Mouse (Mus musculus) neural tube, embryonic 11.5 days (tissue): ENCODE results near the gene Fryl. TPM values are rescaled to one million over a fixed set of nuclear protein-coding genes. Genes with fewer than 3 reads are reported as not detected.
"Not testable (repeated sequence)": the region's sequence is repeated elsewhere in the genome, so short reads cannot be mapped to it uniquely, and the experiment has no call there.

Source experiments
- ATAC-seq: fragments of 200-750 bp; cut with Nextera tagmentation; 2 replicates; pipeline ENCODE4 v1.8.0; 2017; ENCODE audit warnings: moderate number of reproducible peaks, mild to moderate bottlenecking, moderate TSS enrichment, moderate library complexity; ENCODE audit not compliant: insufficient read depth, low FRiP score, low TSS enrichment
- DNase-seq: peaks from one replicate; pipeline ENCODE4 v3.0.0-alpha.2; 2015; ENCODE audit warnings: low spot score
- H3K27ac ChIP-seq: fragments of 300-500 bp; sonication (generic); 2 replicates; pipeline ENCODE4 v1.5.1; 2014; ENCODE audit warnings: low read depth, mild to moderate bottlenecking, low read length
- H3K27me3 ChIP-seq: fragments of 300-500 bp; sonication (generic); 2 replicates; pipeline ENCODE4 v1.6.1; 2014; ENCODE audit warnings: mild to moderate bottlenecking, low read length, mixed read lengths; ENCODE audit not compliant: control insufficient read depth, insufficient read depth
- H3K36me3 ChIP-seq: fragments of 300-500 bp; sonication (generic); 2 replicates; pipeline ENCODE4 v1.6.1; 2014; ENCODE audit warnings: mild to moderate bottlenecking, low read length, moderate library complexity, mixed read lengths; ENCODE audit not compliant: control insufficient read depth, insufficient read depth
- H3K4me1 ChIP-seq: fragments of 300-500 bp; sonication (generic); 2 replicates; pipeline ENCODE4 v1.6.1; 2014; ENCODE audit warnings: low read length, mixed read lengths; ENCODE audit not compliant: control insufficient read depth, insufficient read depth
- H3K4me2 ChIP-seq: fragments of 300-500 bp; sonication (generic); 2 replicates; pipeline ENCODE4 v1.6.1; 2014; ENCODE audit warnings: low read depth, mild to moderate bottlenecking, moderate library complexity
- H3K4me3 ChIP-seq: fragments of 300-500 bp; sonication (generic); 2 replicates; pipeline ENCODE4 v1.5.1; 2014; ENCODE audit warnings: low read depth, low read length
- H3K9ac ChIP-seq: fragments of 300-500 bp; sonication (generic); 2 replicates; pipeline ENCODE4 v1.6.1; 2014; ENCODE audit warnings: mild to moderate bottlenecking, low read length
- H3K9me3 ChIP-seq: fragments of 300-500 bp; sonication (generic); 2 replicates; pipeline ENCODE4 v1.6.1; 2016; ENCODE audit warnings: low read length; ENCODE audit not compliant: control insufficient read depth
- WGBS: fragments of 180-500 bp; shearing (Covaris S2); extraction: QIAGEN DNeasy Blood & Tissue Kit; methylation state at CpG from one replicate; pipeline ENCODE4 v1.1.7; 2014; 5-methylcytosine and 5-hydroxymethylcytosine counted together
- polyA plus RNA-seq: library from polyadenylated mRNA; unstranded; fragments of >200 nt; fragmentation: Nextera tagmentation; extraction: Ambion mirVana; gene quantifications from 2 replicates; pipeline ENCODE4 v1.2.1, GENCODE M21; 2014

Gene Fryl
- polyA plus RNA-seq, 1 experiment from 2014 or later, result 41.7 TPM

- not testable (repeated sequence) for H3K4me2 ChIP-seq, DNase-seq, H3K4me1 ChIP-seq, H3K27ac ChIP-seq, H3K9me3 ChIP-seq, H3K36me3 ChIP-seq, H3K4me3 ChIP-seq, H3K9ac ChIP-seq, ATAC-seq
- 93% methylated on average over 13 of the region's 16 CpGs for WGBS
- peaks cover 12% of the 10 kb centered on the region for H3K27me3 ChIP-seq
Measured at GRCm38 (mm10) chr5:73011806-73012205, 244.6 kb downstream of the Fryl start.

- not testable (repeated sequence) for H3K36me3 ChIP-seq, H3K4me1 ChIP-seq, H3K9ac ChIP-seq, H3K4me2 ChIP-seq, H3K27ac ChIP-seq, H3K4me3 ChIP-seq, ATAC-seq, H3K27me3 ChIP-seq, H3K9me3 ChIP-seq
- 42% methylated on average over 8 of the region's 8 CpGs for WGBS
- DNase-seq, result peak; percentile 35
Measured at GRCm38 (mm10) chr5:73008230-73008629, 248.2 kb downstream of the Fryl start.

GRCm38 (mm10) chr5:73007582-73007959 lies 248.8 kb downstream of the Fryl start:
- ATAC-seq, result no peak; the same call in 1 of the 2 replicates

GRCm38 (mm10) chr5:73006784-73007581 lies 249.4 kb downstream of the Fryl start, which contains the start of gene Slc10a4:
Gene Slc10a4 (plus strand): TSS chr5:73006883.
- ATAC-seq, result peak; percentile 94
- Histone ChIP-seq H3K4me1 (no peaks in the 10 kb centered on the region), H3K36me3 (no peaks in the 10 kb centered on the region), H3K27me3 (peaks cover 10% of the 10 kb centered on the region), H3K4me2 (peak within 1 kb of the TSS; percentile 57), H3K9ac (peak within 1 kb of the TSS; percentile 53; the same call in 1 of the 2 replicates), H3K27ac (no peak within 1 kb of the TSS), H3K9me3 (no peaks in the 10 kb centered on the region), H3K4me3 (peak within 1 kb of the TSS; percentile 43)
- DNase-seq, result peak; percentile 64
- 11% methylated on average over 52 of the region's 65 CpGs for WGBS

More at GRCm38 (mm10) chr5:73007582-73007959, 248.8 kb downstream of the Fryl start:
- Histone ChIP-seq H3K4me1 (no peaks in the 10 kb centered on the region), H3K4me2 (no peak overlapping the region), H3K27me3 (peaks cover 10% of the 10 kb centered on the region), H3K27ac (no peak overlapping the region), H3K9me3 (no peaks in the 10 kb centered on the region), H3K9ac (0 out of 2 replicates have a peak overlapping the region, but pooled peaks have one; percentile 9), H3K4me3 (peak overlapping the region; percentile 43), H3K36me3 (no peaks in the 10 kb centered on the region)
- no peak for DNase-seq
- 40% methylated on average over 5 of the region's 5 CpGs for WGBS

- H3K27ac ChIP-seq, result no peak overlapping the region
- DNase-seq (no peak), ATAC-seq (no peak)
- 87% methylated on average over 5 of the region's 5 CpGs for WGBS
- H3K4me2 ChIP-seq, result no peak overlapping the region
- H3K36me3 ChIP-seq, result no peaks in the 10 kb centered on the region
- no peak overlapping the region for H3K9ac ChIP-seq
- H3K27me3 ChIP-seq, result peaks cover 10% of the 10 kb centered on the region
- H3K9me3 ChIP-seq, result no peaks in the 10 kb centered on the region
- H3K4me3 ChIP-seq, result no peak overlapping the region
- no peaks in the 10 kb centered on the region for H3K4me1 ChIP-seq
Measured at GRCm38 (mm10) chr5:73004046-73004445, 252.4 kb downstream of the Fryl start.

DNA sequence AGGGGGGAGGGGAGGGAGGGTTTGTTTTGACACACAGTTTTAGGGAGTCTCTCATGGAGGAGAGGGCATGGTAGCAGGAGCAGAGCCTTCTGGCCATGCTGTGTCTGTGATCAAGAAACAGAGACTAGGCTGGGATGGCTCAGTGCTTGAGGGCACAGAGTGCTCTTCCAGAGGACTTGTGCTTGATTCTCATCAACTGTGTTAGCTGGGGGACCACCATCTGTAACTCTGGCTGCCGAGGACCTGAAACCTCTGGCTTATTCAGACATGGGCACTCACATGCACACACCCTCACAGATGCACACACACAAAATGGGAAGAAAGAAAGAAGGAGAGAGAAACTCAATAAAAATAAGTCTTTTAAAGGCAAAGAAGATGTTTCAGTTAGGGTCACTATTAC lies 257.9 kb downstream of the Fryl start:
- WGBS, result 88% methylated on average over 1 of the region's 1 CpGs
- DNase-seq, H3K9me3 ChIP-seq, H3K9ac ChIP-seq, H3K4me2 ChIP-seq, H3K4me3 ChIP-seq, ATAC-seq, H3K27ac ChIP-seq, H3K36me3 ChIP-seq, H3K4me1 ChIP-seq, H3K27me3 ChIP-seq: not testable (repeated sequence)

DNA sequence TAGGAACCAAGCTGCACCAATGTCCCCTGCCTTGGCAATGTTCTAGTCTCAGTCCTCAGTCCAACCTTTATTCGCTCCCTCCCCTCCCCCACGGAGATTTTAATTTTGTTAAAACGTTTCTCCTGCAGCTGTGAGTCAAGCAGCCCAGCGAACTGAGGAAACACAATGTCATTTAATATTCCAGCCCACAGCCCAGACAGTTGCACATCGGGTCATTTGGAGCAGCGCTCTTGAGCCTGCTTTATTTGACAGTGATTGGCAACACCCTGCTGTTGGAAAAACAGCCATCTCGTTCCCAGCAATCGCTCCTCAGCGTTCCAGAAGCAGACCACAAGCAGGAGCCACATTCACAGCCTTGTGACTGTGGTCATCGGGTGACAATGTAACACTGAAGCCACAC lies 261.0 kb downstream of the Fryl start:
- no peak for DNase-seq
- Histone ChIP-seq H3K4me3 (no peak overlapping the region), H3K9ac (no peak overlapping the region), H3K4me1 (peaks cover 8% of the 10 kb centered on the region; the same call in 1 of the 2 replicates), H3K27me3 (no peaks in the 10 kb centered on the region), H3K9me3 (no peaks in the 10 kb centered on the region), H3K4me2 (no peak overlapping the region), H3K36me3 (no peaks in the 10 kb centered on the region), H3K27ac (0 out of 2 replicates have a peak overlapping the region, but pooled peaks have one; percentile 8)
- ATAC-seq, result no peak
- WGBS, result 36% methylated on average over 10 of the region's 10 CpGs

- Histone ChIP-seq H3K27ac (no peak overlapping the region), H3K4me1 (peaks cover 8% of the 10 kb centered on the region; the same call in 1 of the 2 replicates), H3K4me3 (no peak overlapping the region), H3K9ac (no peak overlapping the region), H3K9me3 (no peaks in the 10 kb centered on the region), H3K27me3 (no peaks in the 10 kb centered on the region), H3K4me2 (no peak overlapping the region), H3K36me3 (no peaks in the 10 kb centered on the region)
- WGBS, result 70% methylated on average over 2 of the region's 2 CpGs
- ATAC-seq (no peak), DNase-seq (no peak)
Measured at GRCm38 (mm10) chr5:72994928-72995327, 261.5 kb downstream of the Fryl start.

DNA sequence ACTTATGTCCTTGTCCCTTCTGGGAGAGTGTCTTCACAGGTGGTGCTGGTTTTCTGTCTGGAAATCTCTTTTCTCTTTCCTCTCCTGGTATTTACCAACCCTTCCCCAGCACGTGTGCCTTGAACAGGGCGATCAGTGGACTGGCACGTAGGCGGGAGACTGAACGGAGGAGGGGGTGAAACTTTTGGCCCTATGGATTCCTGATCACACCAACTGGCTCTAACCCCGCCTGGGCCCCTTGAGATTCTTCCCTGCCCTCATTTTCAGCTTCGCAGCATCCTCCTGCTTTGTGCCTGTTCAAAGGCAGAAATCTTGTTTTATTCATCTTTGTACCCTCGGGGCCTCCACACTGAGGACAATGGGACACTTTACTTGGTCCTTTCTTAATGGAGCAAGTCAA lies 262.0 kb downstream of the Fryl start:
- H3K4me3 ChIP-seq, result no peak overlapping the region
- H3K27ac ChIP-seq, result no peak overlapping the region
- peaks cover 8% of the 10 kb centered on the region; the same call in 1 of the 2 replicates for H3K4me1 ChIP-seq
- DNase-seq (no peak), ATAC-seq (no peak)
- WGBS, result 33% methylated on average over 8 of the region's 8 CpGs
- no peak overlapping the region for H3K4me2 ChIP-seq
- H3K9me3 ChIP-seq, result no peaks in the 10 kb centered on the region
- no peak overlapping the region for H3K9ac ChIP-seq
- H3K27me3 ChIP-seq, result no peaks in the 10 kb centered on the region
- H3K36me3 ChIP-seq, result no peaks in the 10 kb centered on the region
